Mouse (Mus musculus): ENCODE data around the gene Dus1l. TPM values are rescaled to one million over a fixed set of nuclear protein-coding genes. Genes with fewer than 3 reads are reported as not detected.
A peak's percentile ranks its signal among the peaks of the same experiment; 100 is the strongest.
"Not testable (repeated sequence)": the region's sequence is repeated elsewhere in the genome, so short reads cannot be mapped to it uniquely, and the experiment has no call there.

The Dus1l gene
- polyA plus RNA-seq, 1 experiment from 2014 or later = 45.4 TPM

GRCm38 (mm10) chr11:120788460-120788859 is 7.7 kb downstream of the Dus1l start:
- H3K4me2 ChIP-seq; H3K27me3 ChIP-seq (replicated peaks); H3K9ac ChIP-seq (replicated peaks); H3K4me3 ChIP-seq (replicated peaks); H3K27ac ChIP-seq (replicated peaks); H3K9me3 ChIP-seq (replicated peaks); ATAC-seq (ENCODE audit: low FRiP score): not testable (repeated sequence)
- WGBS = 96% methylated on average over 10 of the region's 10 CpGs
- Histone ChIP-seq H3K4me1 (peaks cover 18% of the 10 kb centered on the region), H3K36me3 (peaks cover 70% of the 10 kb centered on the region)

- 35% methylated on average over 9 of the region's 9 CpGs for WGBS
- Histone ChIP-seq H3K27me3 (replicated peaks) (no peaks in the 10 kb centered on the region), H3K27ac (replicated peaks) (peak overlapping the region; percentile 87; the same call in 1 of the 2 replicates), H3K9ac (replicated peaks) (peak overlapping the region; percentile 98), H3K4me3 (replicated peaks) (peak overlapping the region; percentile 97), H3K4me1 (peaks cover 29% of the 10 kb centered on the region), H3K9me3 (replicated peaks) (no peaks in the 10 kb centered on the region), H3K4me2 (peak overlapping the region; percentile 98), H3K36me3 (peaks cover 57% of the 10 kb centered on the region)
- ATAC-seq (ENCODE audit: low FRiP score) = no peak
Measured at GRCm38 (mm10) chr11:120785145-120785544, 11.1 kb downstream of the Dus1l start.

- Histone ChIP-seq H3K4me1 (peaks cover 29% of the 10 kb centered on the region), H3K27ac (replicated peaks) (peak within 1 kb of the TSS; percentile 87), H3K4me3 (replicated peaks) (peak within 1 kb of the TSS; percentile 97), H3K27me3 (replicated peaks) (no peaks in the 10 kb centered on the region), H3K9me3 (replicated peaks) (no peaks in the 10 kb centered on the region), H3K9ac (replicated peaks) (peak within 1 kb of the TSS; percentile 98), H3K4me2 (peak within 1 kb of the TSS; percentile 98), H3K36me3 (peaks cover 57% of the 10 kb centered on the region)
- under 1% methylated on average over 81 of the region's 107 CpGs for WGBS
- peak; percentile 88 for ATAC-seq (ENCODE audit: low FRiP score)
Measured at GRCm38 (mm10) chr11:120784064-120784791, 12.0 kb downstream of the Dus1l start, which contains the start of the genes Rfng and Gps1. TSS of gene Rfng (minus strand) at chr11:120784207. TSS of gene Gps1 (plus strand) at chr11:120784272.

- Histone ChIP-seq H3K4me3 (replicated peaks) (peak overlapping the region; percentile 97), H3K9ac (replicated peaks) (peak overlapping the region; percentile 98), H3K4me1 (peaks cover 29% of the 10 kb centered on the region), H3K9me3 (replicated peaks) (no peaks in the 10 kb centered on the region), H3K36me3 (peaks cover 55% of the 10 kb centered on the region), H3K27me3 (replicated peaks) (no peaks in the 10 kb centered on the region), H3K4me2 (peak overlapping the region; percentile 98), H3K27ac (replicated peaks) (peak overlapping the region; percentile 87)
- ATAC-seq (ENCODE audit: low FRiP score) = peak; percentile 28
- WGBS = 1% methylated on average over 40 of the region's 42 CpGs
Measured at GRCm38 (mm10) chr11:120783426-120784063, 12.7 kb downstream of the Dus1l start.

- not testable (repeated sequence) for H3K4me3 ChIP-seq (replicated peaks); H3K9ac ChIP-seq (replicated peaks); H3K4me2 ChIP-seq; H3K27me3 ChIP-seq (replicated peaks); H3K27ac ChIP-seq (replicated peaks); H3K9me3 ChIP-seq (replicated peaks); ATAC-seq (ENCODE audit: low FRiP score)
- Histone ChIP-seq H3K36me3 (peaks cover 35% of the 10 kb centered on the region), H3K4me1 (peaks cover 29% of the 10 kb centered on the region)
- WGBS = 95% methylated on average over 6 of the region's 6 CpGs
Measured at GRCm38 (mm10) chr11:120781361-120781760, 14.8 kb downstream of the Dus1l start.

- H3K4me1 ChIP-seq = peaks cover 22% of the 10 kb centered on the region
- H3K36me3 ChIP-seq = peaks cover 31% of the 10 kb centered on the region
- H3K27me3 ChIP-seq (replicated peaks) = no peaks in the 10 kb centered on the region
- no peak for ATAC-seq (ENCODE audit: low FRiP score)
- no peaks in the 10 kb centered on the region for H3K9me3 ChIP-seq (replicated peaks)
- no peak overlapping the region for H3K4me3 ChIP-seq (replicated peaks)
- no peak overlapping the region for H3K4me2 ChIP-seq
- no peak overlapping the region for H3K27ac ChIP-seq (replicated peaks)
- H3K9ac ChIP-seq (replicated peaks) = no peak overlapping the region
- WGBS = 91% methylated on average over 1 of the region's 1 CpGs
Measured at GRCm38 (mm10) chr11:120779876-120780275, 16.3 kb downstream of the Dus1l start.

- 29% methylated on average over 6 of the region's 6 CpGs for WGBS
- H3K9ac ChIP-seq (replicated peaks) = no peak overlapping the region
- no peaks in the 10 kb centered on the region for H3K9me3 ChIP-seq (replicated peaks)
- no peaks in the 10 kb centered on the region for H3K27me3 ChIP-seq (replicated peaks)
- ATAC-seq (ENCODE audit: low FRiP score) = no peak
- H3K36me3 ChIP-seq = peaks cover 28% of the 10 kb centered on the region
- H3K27ac ChIP-seq (replicated peaks) = no peak overlapping the region
- H3K4me1 ChIP-seq = peaks cover 5% of the 10 kb centered on the region
- H3K4me3 ChIP-seq (replicated peaks) = no peak overlapping the region
- H3K4me2 ChIP-seq = no peak overlapping the region
Measured at GRCm38 (mm10) chr11:120777123-120777522, 19.1 kb downstream of the Dus1l start.

GRCm38 (mm10) chr11:120775774-120776469 is 20.3 kb downstream of the Dus1l start:
- Histone ChIP-seq H3K9me3 (replicated peaks) (no peaks in the 10 kb centered on the region), H3K4me2 (no peak overlapping the region; the same call in 1 of the 2 replicates), H3K36me3 (peaks cover 20% of the 10 kb centered on the region), H3K27ac (replicated peaks) (no peak overlapping the region), H3K9ac (replicated peaks) (no peak overlapping the region), H3K27me3 (replicated peaks) (no peaks in the 10 kb centered on the region), H3K4me3 (replicated peaks) (no peak overlapping the region), H3K4me1 (peaks cover 5% of the 10 kb centered on the region)
- ATAC-seq (ENCODE audit: low FRiP score) = peak; percentile 82
- WGBS = 20% methylated on average over 15 of the region's 15 CpGs

- H3K4me3 ChIP-seq (replicated peaks) = no peak overlapping the region
- no peak for ATAC-seq (ENCODE audit: low FRiP score)
- H3K27me3 ChIP-seq (replicated peaks) = no peaks in the 10 kb centered on the region
- peaks cover 5% of the 10 kb centered on the region for H3K4me1 ChIP-seq
- no peaks in the 10 kb centered on the region for H3K36me3 ChIP-seq
- H3K9me3 ChIP-seq (replicated peaks) = no peaks in the 10 kb centered on the region
- WGBS = 85% methylated on average over 7 of the region's 7 CpGs
- no peak overlapping the region for H3K9ac ChIP-seq (replicated peaks)
- H3K27ac ChIP-seq (replicated peaks) = no peak overlapping the region
- H3K4me2 ChIP-seq = no peak overlapping the region
Measured at GRCm38 (mm10) chr11:120773463-120774190, 22.6 kb downstream of the Dus1l start.

GRCm38 (mm10) chr11:120772749-120773148 is 23.5 kb downstream of the Dus1l start:
- Histone ChIP-seq H3K27ac (replicated peaks) (no peak overlapping the region), H3K4me1 (peaks cover 5% of the 10 kb centered on the region), H3K27me3 (replicated peaks) (no peaks in the 10 kb centered on the region), H3K4me2 (no peak overlapping the region), H3K9ac (replicated peaks) (no peak overlapping the region), H3K36me3 (no peaks in the 10 kb centered on the region), H3K9me3 (replicated peaks) (no peaks in the 10 kb centered on the region), H3K4me3 (replicated peaks) (no peak overlapping the region)
- WGBS = 84% methylated on average over 3 of the region's 3 CpGs
- ATAC-seq (ENCODE audit: low FRiP score) = no peak

GRCm38 (mm10) chr11:120768206-120768605 is 28.0 kb downstream of the Dus1l start:
- no peak overlapping the region for H3K27ac ChIP-seq (replicated peaks)
- no peaks in the 10 kb centered on the region for H3K4me1 ChIP-seq
- H3K36me3 ChIP-seq = no peaks in the 10 kb centered on the region
- 50% methylated on average over 1 of the region's 1 CpGs for WGBS
- no peak for ATAC-seq (ENCODE audit: low FRiP score)
- no peak overlapping the region for H3K9ac ChIP-seq (replicated peaks)
- no peaks in the 10 kb centered on the region for H3K9me3 ChIP-seq (replicated peaks)
- no peaks in the 10 kb centered on the region for H3K27me3 ChIP-seq (replicated peaks)
- no peak overlapping the region for H3K4me3 ChIP-seq (replicated peaks)
- no peak overlapping the region for H3K4me2 ChIP-seq

Measured in neural tube, embryonic 15.5 days (tissue).